Mouse (Mus musculus): Measurements from ENCODE around the gene Atp6v0e2. TPM values are rescaled to one million over a fixed set of nuclear protein-coding genes. Genes with fewer than 3 reads are reported as not detected.
A peak's percentile ranks its signal among the peaks of the same experiment; 100 is the strongest.

Atp6v0e2 gene
- polyA plus RNA-seq, 1 experiment from 2014 or later, result 21.3 TPM

- ATAC-seq (ENCODE audit: insufficient number of reproducible peaks, insufficient read depth, low FRiP score, low TSS enrichment), result no peak
- Histone ChIP-seq H3K36me3 (no peaks in the 10 kb centered on the region), H3K9me3 (no peaks in the 10 kb centered on the region), H3K9ac (no peak overlapping the region), H3K27ac (no peak overlapping the region), H3K4me1 (0 out of 2 replicates have a peak, but pooled peaks cover 5% of the 10 kb centered on the region), H3K4me2 (replicated peaks) (no peak overlapping the region), H3K4me3 (no peak overlapping the region), H3K27me3 (no peaks in the 10 kb centered on the region)
- WGBS, result 73% methylated on average over 3 of the region's 3 CpGs
These were observed 44.6 kb downstream of the Atp6v0e2 start for GRCm38 (mm10) chr6:48582037-48582436.

GRCm38 (mm10) chr6:48589194-48589750 lies 51.9 kb downstream of the Atp6v0e2 start, which contains the start of gene Gm45021:
Gm45021 (plus strand) TSS chr6:48589610.
- Histone ChIP-seq H3K4me1 (peaks cover 13% of the 10 kb centered on the region), H3K9me3 (no peaks in the 10 kb centered on the region), H3K36me3 (no peaks in the 10 kb centered on the region), H3K4me2 (replicated peaks) (no peak within 1 kb of the TSS), H3K4me3 (no peak within 1 kb of the TSS), H3K9ac (no peak within 1 kb of the TSS), H3K27ac (peak within 1 kb of the TSS; percentile 65), H3K27me3 (no peaks in the 10 kb centered on the region)
- ATAC-seq (ENCODE audit: insufficient number of reproducible peaks, insufficient read depth, low FRiP score, low TSS enrichment), result no peak
- 27% methylated on average over 6 of the region's 6 CpGs for WGBS

Other genes starting within 250 kb of the Atp6v0e2 start
- 30.2 and 31.3 TPM in 2 replicates for gene Krba1, start 142.0 kb upstream of the Atp6v0e2 start, polyA plus RNA-seq (2016; fragmentation: Nextera tagmentation; extraction: Ambion mirVana)
- gene Zfp467, start 91.8 kb upstream of the Atp6v0e2 start, polyA plus RNA-seq (2016; fragmentation: Nextera tagmentation; extraction: Ambion mirVana), result 30.3 and 31.7 TPM in 2 replicates
- 0.42 and 0.57 TPM in 2 replicates for gene Sspo, start 89.4 kb upstream of the Atp6v0e2 start, polyA plus RNA-seq (2016; fragmentation: Nextera tagmentation; extraction: Ambion mirVana)
- gene Lrrc61, start 17.2 kb downstream of the Atp6v0e2 start, polyA plus RNA-seq (2016; fragmentation: Nextera tagmentation; extraction: Ambion mirVana), result 8.1 and 13.5 TPM in 2 replicates
- gene Rarres2, start 35.2 kb downstream of the Atp6v0e2 start, polyA plus RNA-seq (2016; fragmentation: Nextera tagmentation; extraction: Ambion mirVana), result 6.9 TPM in 2 replicates
- gene Gm45021, start 52.0 kb downstream of the Atp6v0e2 start, polyA plus RNA-seq (2016; fragmentation: Nextera tagmentation; extraction: Ambion mirVana), result not detected in 2 replicates
- gene Repin1, start 56.3 kb downstream of the Atp6v0e2 start, polyA plus RNA-seq (2016; fragmentation: Nextera tagmentation; extraction: Ambion mirVana), result 35.0 and 35.2 TPM in 2 replicates
- not detected in 2 replicates for gene Gm44965, start 56.3 kb downstream of the Atp6v0e2 start, polyA plus RNA-seq (2016; fragmentation: Nextera tagmentation; extraction: Ambion mirVana)
- gene Zfp775, start 64.4 kb downstream of the Atp6v0e2 start, polyA plus RNA-seq (2016; fragmentation: Nextera tagmentation; extraction: Ambion mirVana), result 10.6 and 11.0 TPM in 2 replicates
- gene AI854703, start 89.1 kb downstream of the Atp6v0e2 start, polyA plus RNA-seq (2016; fragmentation: Nextera tagmentation; extraction: Ambion mirVana), result 1.5 and 2.0 TPM in 2 replicates
- gene Gimap8, start 109.6 kb downstream of the Atp6v0e2 start, polyA plus RNA-seq (2016; fragmentation: Nextera tagmentation; extraction: Ambion mirVana), result 0.36 and 0.74 TPM in 2 replicates
- 11.6 and 13.7 TPM in 2 replicates for gene Gimap9, start 138.5 kb downstream of the Atp6v0e2 start, polyA plus RNA-seq (2016; fragmentation: Nextera tagmentation; extraction: Ambion mirVana)
- gene Gimap4, start 146.9 kb downstream of the Atp6v0e2 start, polyA plus RNA-seq (2016; fragmentation: Nextera tagmentation; extraction: Ambion mirVana), result 7.0 and 9.0 TPM in 2 replicates
- gene Gimap6, start 170.6 kb downstream of the Atp6v0e2 start, polyA plus RNA-seq (2016; fragmentation: Nextera tagmentation; extraction: Ambion mirVana), result 15.3 and 16.3 TPM in 2 replicates
- not detected in 2 replicates for gene Gm28053, start 181.0 kb downstream of the Atp6v0e2 start, polyA plus RNA-seq (2016; fragmentation: Nextera tagmentation; extraction: Ambion mirVana)
- gene Gimap7, start 181.0 kb downstream of the Atp6v0e2 start, polyA plus RNA-seq (2016; fragmentation: Nextera tagmentation; extraction: Ambion mirVana), result not detected in 2 replicates
- gene Gimap1, start 201.4 kb downstream of the Atp6v0e2 start, polyA plus RNA-seq (2016; fragmentation: Nextera tagmentation; extraction: Ambion mirVana), result 7.5 and 7.6 TPM in 2 replicates
- 1.7 and 1.8 TPM in 2 replicates for gene Gimap5, start 208.6 kb downstream of the Atp6v0e2 start, polyA plus RNA-seq (2016; fragmentation: Nextera tagmentation; extraction: Ambion mirVana)
- gene Gimap3, start 233.2 kb downstream of the Atp6v0e2 start, polyA plus RNA-seq (2016; fragmentation: Nextera tagmentation; extraction: Ambion mirVana), result not detected in 2 replicates

Data from embryonic facial prominence, embryonic 12.5 days (tissue).